Mouse (Mus musculus): ENCODE results near the gene Bag5. TPM values are rescaled to one million over a fixed set of nuclear protein-coding genes. Genes with fewer than 3 reads are reported as not detected.

Bag5 gene
- polyA plus RNA-seq (2015; fragmentation: Nextera tagmentation; extraction: Ambion mirVana): 22.4 and 23.1 TPM in 2 replicates

DNA sequence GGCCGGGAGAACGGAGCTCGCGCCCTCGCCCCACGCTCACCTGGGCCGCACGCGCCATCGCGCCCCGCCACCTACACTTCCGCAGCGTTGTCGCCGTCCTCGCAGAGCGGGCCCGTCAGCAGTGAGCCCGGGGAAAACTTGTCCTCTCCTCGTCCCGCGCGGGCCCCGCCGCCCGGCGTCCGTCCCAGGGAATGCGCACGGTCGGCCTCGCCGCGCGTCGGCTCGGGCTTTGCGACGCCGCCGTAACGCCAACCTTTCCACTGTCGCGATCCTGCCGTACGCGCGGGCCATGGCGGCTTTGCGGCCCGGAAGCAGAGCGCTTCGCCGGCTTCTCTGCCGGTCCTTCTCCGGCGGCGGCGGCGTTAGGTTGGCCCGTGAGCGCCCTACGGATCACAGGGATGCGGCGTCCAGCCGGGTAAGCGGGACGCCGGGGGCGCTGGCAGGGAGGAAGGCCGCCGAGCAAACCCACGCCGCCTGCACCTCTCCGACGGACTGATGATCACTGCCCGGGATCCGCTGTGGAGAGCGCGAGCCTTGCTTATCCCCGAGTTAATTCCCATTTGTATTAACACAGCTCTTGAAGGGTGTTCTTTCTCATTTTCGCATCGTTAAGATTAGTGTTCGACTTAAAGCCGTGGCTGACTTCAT, at the start of gene Bag5, which contains the start of gene Apopt1:
TSS of gene Bag5 (minus strand) at position 254 of the 648 bp plus-strand sequence.
TSS of gene Apopt1 (plus strand) at position 258 of the 648 bp plus-strand sequence.
- DNase-seq (peak; percentile 82), ATAC-seq (ENCODE audit: low read depth) (peak; percentile 85)
- under 1% methylated on average over 86 of the region's 86 CpGs for WGBS (ENCODE audit: insufficient replicate concordance)
- Histone ChIP-seq H3K27ac (peak within 1 kb of the TSS; percentile 79), H3K9ac (peak within 1 kb of the TSS; percentile 96), H3K27me3 (no peaks in the 10 kb centered on the region), H3K9me3 (replicated peaks) (peaks cover 7% of the 10 kb centered on the region; the same call in 1 of the 2 replicates), H3K4me1 (replicated peaks) (peaks cover 45% of the 10 kb centered on the region), H3K4me2 (peak within 1 kb of the TSS; percentile 92), H3K4me3 (replicated peaks) (peak within 1 kb of the TSS; percentile 94), H3K36me3 (peaks cover 42% of the 10 kb centered on the region)

DNA sequence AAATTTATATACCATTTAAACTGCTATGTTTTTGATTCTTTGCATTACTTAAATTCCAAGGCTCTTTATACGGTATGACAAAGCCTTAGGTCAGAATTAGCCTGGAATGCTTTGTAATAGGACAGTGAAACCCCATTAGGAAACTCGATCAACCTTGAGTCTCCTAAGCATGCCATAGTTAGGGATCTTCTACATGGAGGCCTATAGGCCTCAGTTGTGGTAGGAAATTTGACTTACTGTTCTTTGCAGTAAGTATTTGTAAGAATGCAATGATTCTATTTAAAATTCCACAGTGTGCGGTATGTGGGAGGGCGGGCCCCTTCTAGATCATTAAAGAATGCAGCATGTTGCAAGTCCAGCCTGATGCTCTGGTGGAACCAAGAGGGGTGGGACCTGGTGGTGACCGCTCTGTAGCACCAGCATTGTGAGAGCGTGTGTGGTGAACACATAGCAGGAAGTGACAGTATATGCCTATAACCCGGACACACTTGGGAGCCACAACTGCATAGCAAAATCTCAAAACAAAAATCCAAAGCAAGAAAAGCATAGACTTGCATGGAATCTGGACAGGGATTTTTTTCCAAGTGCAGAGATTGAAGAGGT, 47.4 kb upstream of the Bag5 start:
- no peak for DNase-seq
- Histone ChIP-seq H3K27me3 (0 out of 2 replicates have a peak, but pooled peaks cover 5% of the 10 kb centered on the region), H3K9me3 (replicated peaks) (no peaks in the 10 kb centered on the region), H3K9ac (peak overlapping the region; percentile 91; the same call in 1 of the 2 replicates), H3K4me1 (replicated peaks) (peaks cover 61% of the 10 kb centered on the region), H3K4me3 (replicated peaks) (peak overlapping the region; percentile 93; the same call in 1 of the 2 replicates), H3K36me3 (peaks cover 9% of the 10 kb centered on the region), H3K4me2 (peak overlapping the region; percentile 91), H3K27ac (no peak overlapping the region; the same call in 1 of the 2 replicates)
- WGBS (ENCODE audit: insufficient replicate concordance): 76% methylated on average over 7 of the region's 7 CpGs
- no peak for ATAC-seq (ENCODE audit: low read depth)

DNA sequence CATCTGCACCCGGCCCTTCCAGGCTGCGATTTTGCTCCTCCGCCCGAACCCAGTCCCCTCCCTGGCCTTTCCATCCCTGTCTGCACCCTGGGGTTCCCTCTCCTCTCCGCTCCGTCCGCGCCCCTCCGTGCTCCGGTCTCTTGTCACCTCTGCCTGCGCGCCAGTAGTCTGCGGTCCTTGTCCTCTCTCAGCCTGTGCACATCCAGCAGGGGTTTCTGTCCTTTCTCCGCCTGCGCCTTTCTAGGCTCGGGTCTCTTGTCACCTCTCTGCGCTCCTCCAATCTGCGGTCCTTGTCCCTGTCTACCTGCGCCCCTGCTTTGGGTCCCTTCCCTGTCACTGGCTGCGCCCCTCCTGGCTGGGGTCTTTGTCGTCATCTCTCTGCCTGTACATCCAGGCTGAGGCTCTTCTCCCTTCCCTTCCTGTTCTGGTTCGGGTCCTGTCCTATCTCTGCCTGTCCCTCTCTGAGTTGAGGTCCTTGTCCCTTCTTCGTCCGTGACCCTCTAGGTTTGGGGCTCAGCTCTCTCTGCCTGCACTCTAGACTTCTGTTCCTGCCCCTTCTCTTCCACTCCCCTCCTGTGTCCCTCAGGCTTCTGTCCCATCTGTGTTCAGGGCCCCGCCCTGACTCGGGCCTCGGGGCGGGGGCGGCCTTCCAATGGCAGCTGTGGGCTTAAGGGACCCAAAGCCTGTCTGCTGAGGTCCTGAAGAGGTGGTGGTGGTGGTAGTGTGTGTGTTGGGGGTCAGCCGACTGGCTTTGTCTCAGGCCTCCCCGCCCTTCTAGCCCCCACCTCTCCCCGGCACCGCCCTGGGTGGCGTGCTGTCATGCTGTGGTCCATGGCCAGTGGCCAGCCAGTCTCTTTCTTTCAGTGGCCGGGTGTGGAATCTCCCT, 46.4 kb upstream of the Bag5 start:
- 5% methylated on average over 35 of the region's 35 CpGs for WGBS (ENCODE audit: insufficient replicate concordance)
- H3K27me3 ChIP-seq: 0 out of 2 replicates have a peak, but pooled peaks cover 5% of the 10 kb centered on the region
- no peaks in the 10 kb centered on the region for H3K9me3 ChIP-seq (replicated peaks)
- H3K4me3 ChIP-seq (replicated peaks): peak overlapping the region; percentile 93
- peak overlapping the region; percentile 91 for H3K4me2 ChIP-seq
- ATAC-seq (ENCODE audit: low read depth) (peak; percentile 56), DNase-seq (no peak)
- peak overlapping the region; percentile 91 for H3K9ac ChIP-seq
- peak overlapping the region; percentile 83 for H3K27ac ChIP-seq
- H3K36me3 ChIP-seq: peaks cover 9% of the 10 kb centered on the region
- peaks cover 70% of the 10 kb centered on the region for H3K4me1 ChIP-seq (replicated peaks)

DNA sequence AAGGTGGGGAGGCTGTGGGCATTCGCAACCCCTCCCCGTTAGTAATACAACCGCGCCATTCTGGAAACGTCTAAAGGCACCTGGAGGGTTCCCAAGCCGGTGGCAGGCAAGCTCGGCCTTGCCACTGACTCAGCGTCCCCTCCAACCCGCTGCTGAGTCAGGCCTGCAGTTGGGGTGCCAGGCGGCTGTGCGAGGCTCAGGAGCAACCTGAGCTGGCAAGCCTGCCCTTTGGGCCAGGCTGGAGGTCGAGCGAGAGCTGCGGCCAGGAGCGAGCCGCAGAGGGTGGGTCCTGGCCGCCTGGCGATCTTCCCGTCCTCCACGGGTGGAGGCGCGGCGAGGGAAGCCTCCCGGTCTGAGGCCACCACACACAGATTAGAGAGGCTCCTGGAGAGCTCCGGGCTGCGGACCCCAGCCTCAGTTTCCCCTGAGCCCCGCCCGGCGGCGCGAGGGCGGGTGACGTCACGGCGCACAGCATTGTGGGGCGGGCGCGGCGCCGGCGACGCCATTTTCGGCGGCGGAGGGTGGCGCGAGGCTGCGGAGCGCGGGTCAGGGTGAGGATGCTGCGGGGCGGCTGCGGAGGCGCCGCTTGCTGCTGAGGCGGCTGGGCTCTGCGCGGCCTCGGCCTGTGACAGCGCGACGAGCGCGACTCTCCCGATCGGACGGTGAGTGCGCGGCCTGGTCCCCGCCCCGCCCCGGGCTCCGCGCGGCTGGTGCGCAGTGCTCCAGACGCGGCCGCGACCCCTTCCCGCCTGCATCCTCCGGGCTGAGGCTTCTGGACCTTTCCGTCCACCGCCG, 45.5 kb upstream of the Bag5 start, which contains the start of gene Klc1:
TSS of gene Klc1 (plus strand) at position 469 of the 795 bp plus-strand sequence.
- H3K4me2 ChIP-seq: peak within 1 kb of the TSS; percentile 91
- H3K36me3 ChIP-seq: peaks cover 9% of the 10 kb centered on the region
- peak within 1 kb of the TSS; percentile 83 for H3K27ac ChIP-seq
- under 1% methylated on average over 71 of the region's 85 CpGs for WGBS (ENCODE audit: insufficient replicate concordance)
- H3K9me3 ChIP-seq (replicated peaks): no peaks in the 10 kb centered on the region
- peaks cover 73% of the 10 kb centered on the region for H3K4me1 ChIP-seq (replicated peaks)
- H3K27me3 ChIP-seq: 0 out of 2 replicates have a peak, but pooled peaks cover 5% of the 10 kb centered on the region
- peak within 1 kb of the TSS; percentile 91 for H3K9ac ChIP-seq
- DNase-seq: peak; percentile 65
- peak within 1 kb of the TSS; percentile 93 for H3K4me3 ChIP-seq (replicated peaks)
- peak; percentile 79 for ATAC-seq (ENCODE audit: low read depth)

DNA sequence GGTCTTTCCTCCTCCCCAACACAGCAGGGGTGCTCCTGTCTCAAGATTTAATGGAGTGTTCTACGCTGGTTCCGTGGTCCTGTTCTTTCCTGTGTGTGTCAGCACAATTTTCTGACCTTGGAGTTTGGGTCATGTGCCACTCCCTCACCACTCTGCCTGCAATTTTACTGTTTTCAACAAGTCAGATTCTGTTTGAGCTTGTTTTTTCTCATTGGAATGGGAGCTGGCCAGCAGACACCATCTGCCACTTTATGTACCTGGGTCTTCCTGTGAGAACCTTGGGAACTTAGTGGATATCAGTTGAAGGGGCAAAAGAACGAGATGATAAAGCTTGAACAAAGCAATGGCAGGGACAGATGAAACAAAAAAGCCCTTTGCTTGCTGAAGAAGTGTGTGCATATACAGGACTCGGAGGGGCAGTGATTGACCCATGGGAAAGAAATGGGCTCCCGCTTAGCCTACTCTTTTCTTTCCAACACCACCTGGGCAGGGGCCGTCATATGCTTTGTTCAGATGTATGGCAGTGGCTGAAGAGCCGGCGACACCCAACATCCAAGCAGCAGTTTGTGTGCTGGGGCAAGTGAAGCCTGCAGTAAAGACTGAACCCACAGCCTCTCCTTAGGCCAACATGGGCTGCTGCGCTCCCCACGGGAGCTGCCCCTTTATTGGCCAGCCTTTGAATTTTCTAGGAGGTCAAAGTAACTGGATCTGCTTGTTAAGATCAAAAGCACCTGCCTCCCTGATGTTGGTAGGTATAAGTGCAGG, 44.7 kb upstream of the Bag5 start:
- no peaks in the 10 kb centered on the region for H3K9me3 ChIP-seq (replicated peaks)
- peak overlapping the region; percentile 93 for H3K4me3 ChIP-seq (replicated peaks)
- DNase-seq (no peak), ATAC-seq (ENCODE audit: low read depth) (no peak)
- 0 out of 2 replicates have a peak, but pooled peaks cover 5% of the 10 kb centered on the region for H3K27me3 ChIP-seq
- peak overlapping the region; percentile 83; the same call in 1 of the 2 replicates for H3K27ac ChIP-seq
- H3K4me1 ChIP-seq (replicated peaks): peaks cover 66% of the 10 kb centered on the region
- peak overlapping the region; percentile 91 for H3K4me2 ChIP-seq
- H3K36me3 ChIP-seq: 0 out of 2 replicates have a peak, but pooled peaks cover 2% of the 10 kb centered on the region
- WGBS (ENCODE audit: insufficient replicate concordance): 55% methylated on average over 10 of the region's 10 CpGs
- H3K9ac ChIP-seq: peak overlapping the region; percentile 91

DNA sequence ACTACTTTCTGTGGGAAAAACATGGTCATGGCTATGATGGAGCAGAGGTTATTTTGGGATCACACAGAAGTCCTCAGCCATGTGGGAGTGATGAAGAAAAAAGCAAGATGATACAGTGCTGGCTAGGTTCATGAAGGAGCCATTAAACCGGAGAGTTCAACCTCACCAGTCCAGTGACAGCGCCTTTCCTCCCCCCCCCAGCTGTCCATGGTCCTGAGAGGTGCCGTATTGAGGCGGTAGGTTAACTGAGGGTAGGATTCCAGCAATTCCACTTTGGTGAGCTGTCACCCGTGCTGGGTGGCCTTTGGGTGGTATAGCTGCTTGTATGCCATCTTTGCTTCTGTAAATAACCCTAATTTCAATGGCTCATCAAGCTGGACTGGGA, 43.6 kb upstream of the Bag5 start:
- H3K4me3 ChIP-seq (replicated peaks): no peak overlapping the region
- ATAC-seq (ENCODE audit: low read depth): no peak
- no peak overlapping the region for H3K4me2 ChIP-seq
- no peaks in the 10 kb centered on the region for H3K9me3 ChIP-seq (replicated peaks)
- no peak overlapping the region for H3K9ac ChIP-seq
- 0 out of 2 replicates have a peak, but pooled peaks cover 5% of the 10 kb centered on the region for H3K27me3 ChIP-seq
- H3K36me3 ChIP-seq: no peaks in the 10 kb centered on the region
- WGBS (ENCODE audit: insufficient replicate concordance): 32% methylated on average over 5 of the region's 5 CpGs
- peaks cover 61% of the 10 kb centered on the region for H3K4me1 ChIP-seq (replicated peaks)
- no peak overlapping the region for H3K27ac ChIP-seq
- DNase-seq: no peak

DNA sequence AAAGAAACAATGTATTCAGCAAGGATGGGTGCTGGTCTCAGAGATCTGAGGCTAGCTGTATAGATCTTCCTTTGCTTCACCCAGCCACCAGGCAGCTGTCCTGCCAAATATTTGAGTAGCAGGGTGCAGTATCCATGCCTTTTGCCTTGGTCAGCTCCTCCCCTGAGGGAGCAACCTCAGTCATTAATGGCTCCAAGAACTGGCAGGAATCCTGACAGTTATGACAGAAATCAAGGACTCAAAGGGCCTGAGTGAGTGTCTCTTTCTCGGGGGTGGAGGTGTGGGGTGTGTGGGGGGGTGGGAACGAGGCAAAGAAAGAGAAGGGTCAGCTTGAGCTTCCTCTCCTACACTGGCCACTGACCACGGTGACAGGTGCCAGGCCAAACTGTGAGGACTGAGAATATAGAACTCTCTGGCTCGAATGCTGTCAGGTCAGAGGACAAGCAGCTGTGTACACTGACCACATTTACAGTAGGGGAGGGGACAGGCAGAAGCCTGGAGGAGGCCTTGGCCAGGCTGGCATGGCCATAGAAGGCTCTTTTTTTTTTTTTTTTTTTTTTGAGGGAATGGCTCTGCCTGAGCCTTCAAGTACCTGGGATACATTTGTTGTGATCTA, 43.1 kb upstream of the Bag5 start:
- no peaks in the 10 kb centered on the region for H3K36me3 ChIP-seq
- H3K4me1 ChIP-seq (replicated peaks): peaks cover 60% of the 10 kb centered on the region
- no peak overlapping the region for H3K4me3 ChIP-seq (replicated peaks)
- DNase-seq: no peak
- H3K9ac ChIP-seq: no peak overlapping the region
- H3K9me3 ChIP-seq (replicated peaks): no peaks in the 10 kb centered on the region
- 23% methylated on average over 4 of the region's 4 CpGs for WGBS (ENCODE audit: insufficient replicate concordance)
- 0 out of 2 replicates have a peak, but pooled peaks cover 5% of the 10 kb centered on the region for H3K27me3 ChIP-seq
- no peak for ATAC-seq (ENCODE audit: low read depth)
- peak overlapping the region; percentile 34; the same call in 1 of the 2 replicates for H3K27ac ChIP-seq
- no peak overlapping the region for H3K4me2 ChIP-seq

DNA sequence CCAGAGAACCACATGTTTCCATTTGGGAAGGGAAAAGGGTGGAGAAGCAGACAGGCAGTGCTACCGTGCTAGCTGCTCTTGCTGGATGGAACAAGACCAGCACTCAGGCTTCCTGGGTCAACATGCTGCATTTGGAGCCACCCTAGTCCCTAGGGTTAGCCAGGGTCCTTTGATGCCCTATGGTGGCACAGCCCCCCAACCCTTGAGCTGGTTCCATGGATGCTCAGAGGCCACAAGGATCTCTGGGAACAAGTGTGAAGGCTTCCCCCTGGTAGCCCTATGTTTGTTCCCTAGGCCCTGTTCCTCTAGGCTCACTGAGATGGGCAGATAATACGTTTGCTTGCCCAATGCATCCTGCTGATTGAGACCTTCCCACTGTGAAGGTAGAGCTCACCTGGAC, 42.2 kb upstream of the Bag5 start:
- H3K9ac ChIP-seq: no peak overlapping the region
- no peak overlapping the region for H3K27ac ChIP-seq
- 0 out of 2 replicates have a peak, but pooled peaks cover 5% of the 10 kb centered on the region for H3K27me3 ChIP-seq
- peaks cover 52% of the 10 kb centered on the region for H3K4me1 ChIP-seq (replicated peaks)
- no peak for DNase-seq
- H3K4me2 ChIP-seq: no peak overlapping the region
- H3K9me3 ChIP-seq (replicated peaks): no peaks in the 10 kb centered on the region
- no peak for ATAC-seq (ENCODE audit: low read depth)
- H3K4me3 ChIP-seq (replicated peaks): no peak overlapping the region
- 31% methylated on average over 2 of the region's 2 CpGs for WGBS (ENCODE audit: insufficient replicate concordance)
- H3K36me3 ChIP-seq: no peaks in the 10 kb centered on the region

DNA sequence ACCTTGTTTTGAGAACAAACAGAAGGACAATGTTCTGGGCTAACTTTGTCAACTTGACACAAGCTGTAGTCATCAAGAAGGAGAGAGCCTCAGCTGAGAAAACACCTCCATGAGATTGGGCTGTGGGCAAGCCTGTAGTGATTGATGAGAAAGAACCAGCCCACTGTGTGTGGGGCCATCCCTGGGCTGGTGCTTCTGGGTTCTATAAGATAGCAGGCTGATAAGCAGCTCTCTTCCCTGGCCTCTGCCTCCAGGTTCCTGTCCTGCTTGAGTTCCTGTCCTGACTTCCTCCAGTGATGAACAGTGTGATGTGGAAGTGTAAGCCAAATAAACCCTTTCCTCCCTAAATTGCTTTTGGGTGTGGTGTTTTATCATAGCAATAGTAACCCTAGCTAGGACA, 41.7 kb upstream of the Bag5 start:
- Histone ChIP-seq H3K9me3 (replicated peaks) (no peaks in the 10 kb centered on the region), H3K4me3 (replicated peaks) (no peak overlapping the region), H3K4me2 (no peak overlapping the region), H3K4me1 (replicated peaks) (peaks cover 47% of the 10 kb centered on the region), H3K27ac (no peak overlapping the region), H3K9ac (no peak overlapping the region), H3K36me3 (no peaks in the 10 kb centered on the region), H3K27me3 (0 out of 2 replicates have a peak, but pooled peaks cover 5% of the 10 kb centered on the region)
- no peak for ATAC-seq (ENCODE audit: low read depth)
- no peak for DNase-seq

All from liver, embryonic 13.5 days (tissue).